Mouse (Mus musculus): ENCODE measurements around the gene Fmn2. TPM values are rescaled to one million over a fixed set of nuclear protein-coding genes. Genes with fewer than 3 reads are reported as not detected.

Fmn2 gene
- polyA plus RNA-seq, 1 experiment from 2014 or later, result not detected

DNA sequence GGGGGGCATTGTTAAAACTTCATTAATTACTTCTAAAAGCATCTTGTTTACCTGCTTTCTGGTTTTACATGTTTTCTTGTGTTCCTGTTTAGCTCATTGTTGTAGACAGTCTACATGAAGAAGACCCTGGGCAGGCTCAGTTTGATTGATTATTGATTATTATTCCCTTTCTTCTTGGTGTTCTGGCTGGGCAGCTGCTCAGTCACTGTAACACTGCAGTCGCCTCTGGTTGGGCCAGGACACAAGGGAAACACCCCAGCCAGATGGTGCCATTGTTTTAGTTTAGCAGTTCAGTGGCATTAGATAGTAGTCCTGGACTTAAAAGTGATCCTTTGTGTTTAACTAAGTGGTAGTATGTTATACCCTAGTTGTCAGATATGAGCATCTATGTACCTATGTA lies 167.5 kb downstream of the Fmn2 start:
- Histone ChIP-seq H3K36me3 (replicated peaks) (no peaks in the 10 kb centered on the region), H3K4me2 (no peak overlapping the region), H3K27me3 (no peaks in the 10 kb centered on the region), H3K4me3 (replicated peaks) (no peak overlapping the region), H3K9ac (no peak overlapping the region), H3K27ac (replicated peaks) (no peak overlapping the region), H3K4me1 (replicated peaks) (no peaks in the 10 kb centered on the region), H3K9me3 (replicated peaks) (no peaks in the 10 kb centered on the region)
- ATAC-seq (ENCODE audit: insufficient read depth), result no peak
- 46% methylated on average over 1 of the region's 1 CpGs for WGBS (ENCODE audit: insufficient replicate concordance)

DNA sequence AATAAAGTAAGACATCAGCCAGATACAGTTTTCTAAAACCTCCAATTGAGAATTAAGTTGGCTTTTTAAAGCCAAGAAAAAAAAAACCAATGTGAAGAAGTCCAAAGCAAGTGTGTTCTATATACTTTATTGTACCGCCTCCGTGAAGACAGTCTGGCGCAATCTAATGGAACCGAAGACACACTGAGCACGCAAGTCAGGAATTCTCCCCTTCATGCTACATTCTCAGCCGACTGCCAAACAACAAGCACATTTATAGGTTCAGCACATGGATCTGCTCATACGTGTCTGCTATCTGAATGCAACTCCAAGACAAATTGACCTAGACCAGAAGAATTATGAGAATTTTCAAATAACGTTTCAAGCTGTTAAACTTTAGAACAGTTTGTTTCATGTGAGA lies 169.2 kb downstream of the Fmn2 start:
- Histone ChIP-seq H3K27ac (replicated peaks) (no peak overlapping the region), H3K4me2 (no peak overlapping the region), H3K4me1 (replicated peaks) (no peaks in the 10 kb centered on the region), H3K36me3 (replicated peaks) (no peaks in the 10 kb centered on the region), H3K9ac (no peak overlapping the region), H3K9me3 (replicated peaks) (no peaks in the 10 kb centered on the region), H3K27me3 (no peaks in the 10 kb centered on the region), H3K4me3 (replicated peaks) (no peak overlapping the region)
- WGBS (ENCODE audit: insufficient replicate concordance), result 78% methylated on average over 8 of the region's 8 CpGs
- ATAC-seq (ENCODE audit: insufficient read depth), result no peak

DNA sequence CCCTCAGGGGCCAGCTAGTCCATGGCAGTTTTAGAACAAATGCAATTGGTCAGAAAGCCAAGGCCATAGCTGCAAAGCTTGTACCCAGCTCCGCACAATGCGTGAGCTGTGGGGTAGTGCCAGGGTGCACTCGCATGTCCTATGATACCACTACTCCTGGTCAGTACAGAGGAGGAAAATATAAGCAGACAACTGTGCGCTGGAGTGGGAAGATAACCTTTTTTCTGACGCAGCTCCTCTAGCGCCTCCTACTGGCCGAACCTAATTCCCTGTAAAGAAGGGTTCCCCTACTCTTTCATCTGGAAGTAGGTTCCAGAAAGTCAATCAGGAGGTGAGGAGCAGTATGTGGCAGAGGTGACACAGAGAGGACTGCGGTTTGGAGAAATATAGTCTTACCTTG lies 173.0 kb downstream of the Fmn2 start:
- no peak overlapping the region for H3K4me2 ChIP-seq
- H3K4me3 ChIP-seq (replicated peaks), result no peak overlapping the region
- no peaks in the 10 kb centered on the region for H3K9me3 ChIP-seq (replicated peaks)
- H3K9ac ChIP-seq, result no peak overlapping the region
- ATAC-seq (ENCODE audit: insufficient read depth), result no peak
- no peaks in the 10 kb centered on the region for H3K27me3 ChIP-seq
- WGBS (ENCODE audit: insufficient replicate concordance), result 38% methylated on average over 8 of the region's 8 CpGs
- no peak overlapping the region for H3K27ac ChIP-seq (replicated peaks)
- no peaks in the 10 kb centered on the region for H3K4me1 ChIP-seq (replicated peaks)
- H3K36me3 ChIP-seq (replicated peaks), result no peaks in the 10 kb centered on the region

DNA sequence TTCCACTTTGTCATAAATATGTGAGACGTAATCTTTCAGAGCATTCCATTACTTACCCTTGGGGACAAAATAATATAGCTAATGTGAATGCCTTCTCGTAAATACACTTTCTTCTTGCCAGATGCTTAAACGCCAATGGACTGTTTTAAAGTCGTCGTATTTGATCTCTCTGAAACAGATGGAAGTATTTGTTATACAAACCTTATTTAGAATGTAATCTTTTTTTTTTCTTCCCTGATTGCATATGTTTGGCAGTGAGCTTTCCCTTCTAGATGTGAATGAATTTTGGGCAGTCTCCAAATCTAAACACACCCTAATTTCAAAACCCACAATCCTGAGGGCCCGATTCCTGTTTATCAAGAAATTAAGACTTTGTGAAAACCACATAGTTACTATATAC lies 173.7 kb downstream of the Fmn2 start:
- no peaks in the 10 kb centered on the region for H3K36me3 ChIP-seq (replicated peaks)
- WGBS (ENCODE audit: insufficient replicate concordance), result 60% methylated on average over 6 of the region's 6 CpGs
- H3K9me3 ChIP-seq (replicated peaks), result no peaks in the 10 kb centered on the region

DNA sequence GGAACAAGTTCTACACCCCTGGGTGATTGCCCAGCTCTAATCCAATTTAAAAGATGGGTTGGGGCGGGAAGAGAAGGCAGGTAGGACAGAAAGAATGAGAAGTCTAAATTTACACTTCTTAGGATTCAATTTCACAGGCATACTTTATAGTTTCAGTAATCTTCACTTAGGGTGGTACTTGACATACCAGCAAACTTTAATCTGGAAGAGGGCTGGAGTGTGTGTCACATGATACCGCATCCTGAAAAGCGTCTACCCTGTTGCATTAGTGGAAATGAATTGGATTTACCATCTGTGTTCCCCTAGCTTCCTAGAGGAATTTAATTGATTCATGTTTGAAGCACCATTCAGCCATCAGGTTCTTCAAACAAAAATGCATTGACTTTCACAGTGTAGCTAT lies 174.6 kb downstream of the Fmn2 start:
- WGBS (ENCODE audit: insufficient replicate concordance), result 70% methylated on average over 3 of the region's 3 CpGs
- H3K27me3 ChIP-seq, result no peaks in the 10 kb centered on the region

More for the DNA sequence above, 173.7 kb downstream of the Fmn2 start:
- Histone ChIP-seq H3K4me3 (replicated peaks) (no peak overlapping the region), H3K4me2 (no peak overlapping the region), H3K27me3 (no peaks in the 10 kb centered on the region), H3K27ac (replicated peaks) (no peak overlapping the region), H3K4me1 (replicated peaks) (no peaks in the 10 kb centered on the region), H3K9ac (no peak overlapping the region)
- ATAC-seq (ENCODE audit: insufficient read depth), result no peak

DNA sequence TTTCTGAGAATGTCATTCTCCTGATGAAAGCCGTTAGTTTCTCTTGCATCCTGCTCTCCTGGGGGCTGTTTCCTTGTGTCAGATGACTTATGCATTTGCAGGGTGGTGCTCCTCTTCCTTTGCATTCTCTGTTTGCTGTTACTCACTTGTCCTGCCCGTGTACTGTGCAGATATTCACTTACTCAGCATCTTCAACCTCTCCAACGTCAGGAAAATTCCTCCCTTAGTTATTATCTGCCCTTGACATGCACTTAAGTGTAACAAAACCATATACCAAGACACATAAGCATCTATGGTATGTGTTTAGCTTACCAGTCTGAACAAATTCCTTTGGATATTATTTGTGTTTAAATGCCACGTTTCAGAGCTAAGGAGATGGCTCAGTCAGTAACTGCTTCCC lies 175.6 kb downstream of the Fmn2 start:
- no peaks in the 10 kb centered on the region for H3K36me3 ChIP-seq (replicated peaks)
- no peak overlapping the region for H3K9ac ChIP-seq
- H3K4me2 ChIP-seq, result no peak overlapping the region
- WGBS (ENCODE audit: insufficient replicate concordance), result 45% methylated on average over 4 of the region's 4 CpGs
- H3K4me1 ChIP-seq (replicated peaks), result no peaks in the 10 kb centered on the region
- H3K9me3 ChIP-seq (replicated peaks), result no peaks in the 10 kb centered on the region
- ATAC-seq (ENCODE audit: insufficient read depth), result no peak
- H3K4me3 ChIP-seq (replicated peaks), result no peak overlapping the region
- H3K27ac ChIP-seq (replicated peaks), result no peak overlapping the region
- no peaks in the 10 kb centered on the region for H3K27me3 ChIP-seq

More for the DNA sequence above, 174.6 kb downstream of the Fmn2 start:
- no peak overlapping the region for H3K27ac ChIP-seq (replicated peaks)
- H3K9ac ChIP-seq, result no peak overlapping the region
- no peak overlapping the region for H3K4me2 ChIP-seq
- no peaks in the 10 kb centered on the region for H3K36me3 ChIP-seq (replicated peaks)
- H3K9me3 ChIP-seq (replicated peaks), result no peaks in the 10 kb centered on the region
- H3K4me1 ChIP-seq (replicated peaks), result no peaks in the 10 kb centered on the region
- no peak for ATAC-seq (ENCODE audit: insufficient read depth)
- no peak overlapping the region for H3K4me3 ChIP-seq (replicated peaks)

DNA sequence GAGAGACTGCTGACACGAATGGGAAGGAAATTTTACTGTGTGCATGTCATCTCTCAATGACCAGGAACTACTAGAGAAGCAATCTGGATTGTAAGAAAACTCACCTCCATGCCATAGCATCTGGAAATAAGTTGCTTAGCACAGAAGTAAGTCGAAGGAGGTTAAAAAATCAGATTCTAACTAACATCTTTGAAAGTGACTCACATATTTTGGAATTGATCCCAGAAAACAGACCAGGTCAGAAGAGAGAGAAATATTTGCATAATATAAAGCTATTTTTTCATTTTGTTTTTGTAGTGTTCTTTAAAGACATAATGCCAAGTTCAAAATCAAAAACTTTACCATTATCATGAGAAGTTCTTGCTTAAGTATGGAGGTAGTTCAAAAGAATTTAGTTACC lies 187.7 kb downstream of the Fmn2 start:
- ATAC-seq (ENCODE audit: insufficient read depth), result no peak
- 41% methylated on average over 2 of the region's 2 CpGs for WGBS (ENCODE audit: insufficient replicate concordance)
- H3K4me2 ChIP-seq, result no peak overlapping the region

DNA sequence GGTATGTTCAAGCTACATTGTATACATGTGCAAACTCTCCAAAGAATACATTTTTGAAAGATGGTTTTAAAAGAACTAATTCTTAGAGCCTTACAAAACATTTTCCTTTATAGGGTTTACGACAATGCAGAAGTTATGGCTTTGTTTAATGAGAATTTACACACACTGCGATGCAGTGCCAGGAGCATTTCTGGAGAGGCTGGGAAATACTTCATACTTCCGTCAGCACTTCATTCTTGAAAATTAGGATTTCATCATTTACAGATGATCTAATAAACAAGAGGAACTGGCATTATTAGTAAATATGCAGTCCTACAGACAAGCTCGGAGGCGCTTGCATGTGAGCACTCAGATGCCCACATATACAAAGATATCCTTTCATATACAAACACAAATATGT lies 199.2 kb downstream of the Fmn2 start:
- Histone ChIP-seq H3K4me2 (no peak overlapping the region), H3K27me3 (no peaks in the 10 kb centered on the region), H3K36me3 (replicated peaks) (no peaks in the 10 kb centered on the region), H3K27ac (replicated peaks) (no peak overlapping the region), H3K9me3 (replicated peaks) (no peaks in the 10 kb centered on the region), H3K4me3 (replicated peaks) (no peak overlapping the region), H3K9ac (no peak overlapping the region), H3K4me1 (replicated peaks) (no peaks in the 10 kb centered on the region)
- 78% methylated on average over 5 of the region's 5 CpGs for WGBS (ENCODE audit: insufficient replicate concordance)
- ATAC-seq (ENCODE audit: insufficient read depth), result no peak

More for the DNA sequence above, 187.7 kb downstream of the Fmn2 start:
- no peak overlapping the region for H3K4me3 ChIP-seq (replicated peaks)
- H3K9ac ChIP-seq, result no peak overlapping the region
- H3K9me3 ChIP-seq (replicated peaks), result no peaks in the 10 kb centered on the region
- no peak overlapping the region for H3K27ac ChIP-seq (replicated peaks)
- H3K27me3 ChIP-seq, result no peaks in the 10 kb centered on the region
- H3K4me1 ChIP-seq (replicated peaks), result no peaks in the 10 kb centered on the region
- no peaks in the 10 kb centered on the region for H3K36me3 ChIP-seq (replicated peaks)

DNA sequence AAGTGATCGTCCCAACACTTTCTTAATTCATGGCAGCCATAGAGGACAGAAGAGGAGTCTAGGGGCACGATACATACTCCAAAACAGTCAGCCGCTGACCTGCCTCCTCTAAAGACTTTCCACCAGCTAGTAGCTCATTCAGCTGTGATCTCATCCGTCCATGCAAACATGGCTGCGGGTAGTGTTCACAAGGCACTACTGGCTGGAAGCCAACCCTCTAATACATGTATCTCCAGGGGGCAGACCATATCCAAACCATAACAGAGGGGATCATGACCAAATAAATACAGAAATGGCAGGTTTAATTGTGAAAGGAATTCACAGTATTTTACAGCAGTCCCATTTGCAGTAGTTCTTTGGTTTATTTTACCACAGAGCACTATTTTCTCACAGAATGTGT lies 200.2 kb downstream of the Fmn2 start:
- ATAC-seq (ENCODE audit: insufficient read depth), result no peak
- no peaks in the 10 kb centered on the region for H3K4me1 ChIP-seq (replicated peaks)
- WGBS (ENCODE audit: insufficient replicate concordance), result 66% methylated on average over 5 of the region's 5 CpGs

DNA sequence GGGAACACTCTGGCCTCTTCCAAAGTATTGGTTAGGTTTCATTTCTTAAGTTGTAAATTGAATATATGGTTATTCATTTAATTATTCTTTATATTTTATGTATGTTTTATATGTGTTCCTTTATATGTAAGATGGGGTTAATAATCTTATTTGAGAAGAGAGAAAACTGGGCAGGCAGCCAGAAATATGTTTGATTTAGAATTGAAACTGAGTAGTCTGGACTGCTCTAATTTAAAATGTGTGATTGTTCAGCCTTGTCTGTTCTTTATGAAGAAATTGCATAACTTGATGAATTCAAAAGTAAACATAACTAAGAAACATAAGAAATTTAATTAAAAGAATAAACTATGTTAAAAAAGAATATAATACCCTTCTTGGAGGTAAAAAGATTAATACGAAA lies 202.3 kb downstream of the Fmn2 start:
- Histone ChIP-seq H3K4me2 (no peak overlapping the region), H3K9me3 (replicated peaks) (no peaks in the 10 kb centered on the region), H3K27ac (replicated peaks) (no peak overlapping the region), H3K4me1 (replicated peaks) (no peaks in the 10 kb centered on the region), H3K27me3 (no peaks in the 10 kb centered on the region), H3K4me3 (replicated peaks) (no peak overlapping the region), H3K9ac (no peak overlapping the region), H3K36me3 (replicated peaks) (no peaks in the 10 kb centered on the region)
- no peak for ATAC-seq (ENCODE audit: insufficient read depth)
- WGBS (ENCODE audit: insufficient replicate concordance), result 59% methylated on average over 1 of the region's 1 CpGs

More for the DNA sequence above, 200.2 kb downstream of the Fmn2 start:
- Histone ChIP-seq H3K27ac (replicated peaks) (no peak overlapping the region), H3K4me3 (replicated peaks) (no peak overlapping the region), H3K9me3 (replicated peaks) (no peaks in the 10 kb centered on the region), H3K27me3 (no peaks in the 10 kb centered on the region), H3K36me3 (replicated peaks) (no peaks in the 10 kb centered on the region), H3K9ac (no peak overlapping the region), H3K4me2 (no peak overlapping the region)

DNA sequence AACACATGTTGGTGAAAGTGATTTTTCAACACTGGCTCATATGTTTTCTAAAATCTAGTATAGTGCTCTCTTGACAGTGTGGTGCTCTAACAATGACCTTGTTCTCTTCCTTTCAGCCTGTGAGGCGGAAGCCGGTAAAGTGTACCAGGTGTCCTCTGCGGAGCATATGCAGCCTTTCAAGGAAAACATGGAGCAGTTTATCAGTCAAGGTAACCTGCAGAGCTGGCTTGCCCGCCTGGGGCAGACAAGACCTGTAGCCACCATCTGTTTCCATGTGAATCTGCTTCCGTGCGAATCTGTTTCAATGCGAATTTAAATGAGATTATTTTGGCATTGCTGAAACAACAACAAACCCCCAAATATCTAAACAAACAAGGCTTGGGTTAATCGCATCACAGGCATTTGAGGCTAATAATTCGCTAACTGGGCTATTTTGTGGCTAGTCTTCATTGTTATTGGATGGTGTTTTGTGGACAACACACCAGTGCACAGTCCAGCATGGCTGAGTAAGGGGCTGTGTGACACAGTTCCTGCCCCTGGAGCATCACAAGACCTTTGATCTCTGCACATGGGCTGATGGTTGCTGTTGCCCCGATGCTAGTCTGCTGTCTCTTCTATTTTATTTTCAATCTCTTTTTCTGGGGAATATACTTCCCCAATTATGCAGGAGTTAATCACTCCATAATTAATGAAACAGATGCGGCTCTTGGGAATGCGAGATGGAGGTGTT lies 218.3 kb downstream of the Fmn2 start:
- no peaks in the 10 kb centered on the region for H3K9me3 ChIP-seq (replicated peaks)
- H3K9ac ChIP-seq, result no peak overlapping the region
- no peaks in the 10 kb centered on the region for H3K4me1 ChIP-seq (replicated peaks)
- WGBS (ENCODE audit: insufficient replicate concordance), result 70% methylated on average over 12 of the region's 12 CpGs
- no peaks in the 10 kb centered on the region for H3K27me3 ChIP-seq
- no peak overlapping the region for H3K27ac ChIP-seq (replicated peaks)
- no peaks in the 10 kb centered on the region for H3K36me3 ChIP-seq (replicated peaks)
- H3K4me2 ChIP-seq, result no peak overlapping the region
- H3K4me3 ChIP-seq (replicated peaks), result no peak overlapping the region
- ATAC-seq (ENCODE audit: insufficient read depth), result no peak

DNA sequence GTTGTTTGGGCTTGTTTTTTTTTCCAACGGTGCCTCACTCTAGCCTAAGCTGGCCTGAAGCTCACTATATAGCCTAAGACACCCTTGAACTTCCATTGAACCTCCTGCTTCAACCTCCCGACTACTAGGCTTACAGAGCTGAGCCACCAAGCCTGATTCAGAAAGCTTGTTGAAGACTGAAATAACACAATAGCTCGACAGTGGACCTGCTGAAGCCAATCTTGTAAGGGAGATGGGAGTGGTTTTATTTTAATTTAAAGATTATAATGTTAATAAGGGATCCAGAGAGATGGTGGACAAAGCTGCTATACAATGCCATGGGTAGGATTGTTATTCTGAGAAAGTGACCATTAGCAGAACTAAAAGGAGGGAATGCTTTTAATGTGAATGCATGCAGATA lies 227.1 kb downstream of the Fmn2 start:
- no peak overlapping the region for H3K4me2 ChIP-seq
- no peak overlapping the region for H3K4me3 ChIP-seq (replicated peaks)
- no peaks in the 10 kb centered on the region for H3K36me3 ChIP-seq (replicated peaks)
- H3K9ac ChIP-seq, result no peak overlapping the region
- H3K9me3 ChIP-seq (replicated peaks), result no peaks in the 10 kb centered on the region
- no peaks in the 10 kb centered on the region for H3K4me1 ChIP-seq (replicated peaks)
- no peak overlapping the region for H3K27ac ChIP-seq (replicated peaks)
- no peaks in the 10 kb centered on the region for H3K27me3 ChIP-seq
- WGBS (ENCODE audit: insufficient replicate concordance), result 44% methylated on average over 3 of the region's 3 CpGs
- ATAC-seq (ENCODE audit: insufficient read depth), result no peak
